Mouse (Mus musculus) C2C12 (cell line): ENCODE measurements around the gene Iars2.

ENCODE experiments used
- CEBPB ChIP-seq: IDR thresholded peaks from one replicate; pipeline ENCODE4 v1.6.1; 2011; ENCODE audit warnings: low read depth, mild to moderate bottlenecking, control low read depth, moderate library complexity
- CTCF ChIP-seq: IDR thresholded peaks from one replicate; pipeline ENCODE4 v1.5.1; 2011; ENCODE audit not compliant: control insufficient read depth, insufficient read depth, insufficient read length
- MAX ChIP-seq: IDR thresholded peaks from one replicate; pipeline ENCODE4 v1.6.1; 2011; ENCODE audit warnings: mild to moderate bottlenecking, control low read depth
- MYOD1 ChIP-seq: IDR thresholded peaks from one replicate; pipeline ENCODE4 v1.6.1; 2011; ENCODE audit warnings: low read depth; ENCODE audit not compliant: control insufficient read depth, insufficient read length
- MYOG ChIP-seq: IDR thresholded peaks from one replicate; pipeline ENCODE4 v1.6.1; 2011; ENCODE audit not compliant: control insufficient read depth, insufficient read length; ENCODE audit errors: extremely low read depth
- USF1 ChIP-seq: IDR thresholded peaks from one replicate; pipeline ENCODE4 v1.6.1; 2011; ENCODE audit warnings: low read depth, mild to moderate bottlenecking, control low read depth, moderate library complexity

DNA sequence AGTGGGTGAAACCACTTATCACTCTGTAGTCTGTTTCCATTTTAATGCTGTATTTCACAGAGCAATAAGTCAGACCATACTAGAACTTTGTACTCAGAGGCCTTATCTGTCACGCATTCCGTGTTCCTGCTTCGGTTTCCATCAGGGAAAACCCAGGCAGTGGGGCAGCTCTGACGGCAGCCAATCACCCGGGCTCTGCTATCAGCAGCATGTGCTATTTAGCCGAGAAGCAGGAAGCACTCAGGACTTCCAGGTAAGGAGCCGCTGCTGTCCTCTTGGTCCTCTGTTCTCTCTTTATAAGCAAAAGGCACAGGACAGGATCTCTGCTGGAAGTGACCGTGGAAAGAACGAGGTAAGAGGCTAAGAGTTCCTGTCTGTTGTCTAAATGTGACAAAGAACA lies 17.2 kb downstream of the Iars2 start:
- no peak for TF ChIP-seq CTCF
- TF ChIP-seq USF1, result no peak
- TF ChIP-seq MAX, result no peak
- TF ChIP-seq MYOG, result no peak
- no peak for TF ChIP-seq CEBPB
- no peak for TF ChIP-seq MYOD1
